Mouse (Mus musculus): ENCODE measurements around the gene St5. TPM values are rescaled to one million over a fixed set of nuclear protein-coding genes. Genes with fewer than 3 reads are reported as not detected.

Gene St5
- total RNA-seq, 1 experiment from 2014 or later = 11.9 TPM

- no peak for ATAC-seq (replicated peaks; ENCODE audit: insufficient number of reproducible peaks, low FRiP score, low TSS enrichment, poor library complexity, severe bottlenecking)
These were observed 48.5 kb downstream of the St5 start for GRCm38 (mm10) chr7:109654871-109655270.

GRCm38 (mm10) chr7:109648812-109649594 is 54.4 kb downstream of the St5 start:
- ATAC-seq (replicated peaks; ENCODE audit: insufficient number of reproducible peaks, low FRiP score, low TSS enrichment, poor library complexity, severe bottlenecking) = no peak

GRCm38 (mm10) chr7:109646574-109646973 is 56.8 kb downstream of the St5 start:
- ATAC-seq (replicated peaks; ENCODE audit: insufficient number of reproducible peaks, low FRiP score, low TSS enrichment, poor library complexity, severe bottlenecking) = no peak

- ATAC-seq (replicated peaks; ENCODE audit: insufficient number of reproducible peaks, low FRiP score, low TSS enrichment, poor library complexity, severe bottlenecking) = no peak
These were observed 60.0 kb downstream of the St5 start for GRCm38 (mm10) chr7:109643305-109643994.

GRCm38 (mm10) chr7:109641963-109642362 is 61.4 kb downstream of the St5 start:
- no peak for ATAC-seq (replicated peaks; ENCODE audit: insufficient number of reproducible peaks, low FRiP score, low TSS enrichment, poor library complexity, severe bottlenecking)

- ATAC-seq (replicated peaks; ENCODE audit: insufficient number of reproducible peaks, low FRiP score, low TSS enrichment, poor library complexity, severe bottlenecking) = no peak
These were observed 62.3 kb downstream of the St5 start for GRCm38 (mm10) chr7:109641102-109641501.

- ATAC-seq (replicated peaks; ENCODE audit: insufficient number of reproducible peaks, low FRiP score, low TSS enrichment, poor library complexity, severe bottlenecking) = no peak
These were observed 66.0 kb downstream of the St5 start for GRCm38 (mm10) chr7:109637391-109637790.

- ATAC-seq (replicated peaks; ENCODE audit: insufficient number of reproducible peaks, low FRiP score, low TSS enrichment, poor library complexity, severe bottlenecking) = no peak
These were observed 67.2 kb downstream of the St5 start for GRCm38 (mm10) chr7:109636086-109636792.

- no peak for ATAC-seq (replicated peaks; ENCODE audit: insufficient number of reproducible peaks, low FRiP score, low TSS enrichment, poor library complexity, severe bottlenecking)
These were observed 69.9 kb downstream of the St5 start for GRCm38 (mm10) chr7:109633404-109634085.

GRCm38 (mm10) chr7:109631330-109631729 is 72.1 kb downstream of the St5 start:
- no peak for ATAC-seq (replicated peaks; ENCODE audit: insufficient number of reproducible peaks, low FRiP score, low TSS enrichment, poor library complexity, severe bottlenecking)

- no peak for ATAC-seq (replicated peaks; ENCODE audit: insufficient number of reproducible peaks, low FRiP score, low TSS enrichment, poor library complexity, severe bottlenecking)
These were observed 73.3 kb downstream of the St5 start for GRCm38 (mm10) chr7:109629871-109630778.

- no peak for ATAC-seq (replicated peaks; ENCODE audit: insufficient number of reproducible peaks, low FRiP score, low TSS enrichment, poor library complexity, severe bottlenecking)
These were observed 74.3 kb downstream of the St5 start for GRCm38 (mm10) chr7:109628935-109629609.

GRCm38 (mm10) chr7:109627851-109628250 is 75.6 kb downstream of the St5 start:
- no peak for ATAC-seq (replicated peaks; ENCODE audit: insufficient number of reproducible peaks, low FRiP score, low TSS enrichment, poor library complexity, severe bottlenecking)

GRCm38 (mm10) chr7:109622234-109622838 is 81.1 kb downstream of the St5 start:
- no peak for ATAC-seq (replicated peaks; ENCODE audit: insufficient number of reproducible peaks, low FRiP score, low TSS enrichment, poor library complexity, severe bottlenecking)

GRCm38 (mm10) chr7:109620967-109621366 is 82.4 kb downstream of the St5 start:
- no peak for ATAC-seq (replicated peaks; ENCODE audit: insufficient number of reproducible peaks, low FRiP score, low TSS enrichment, poor library complexity, severe bottlenecking)

GRCm38 (mm10) chr7:109620288-109620687 is 83.1 kb downstream of the St5 start:
- no peak for ATAC-seq (replicated peaks; ENCODE audit: insufficient number of reproducible peaks, low FRiP score, low TSS enrichment, poor library complexity, severe bottlenecking)

- ATAC-seq (replicated peaks; ENCODE audit: insufficient number of reproducible peaks, low FRiP score, low TSS enrichment, poor library complexity, severe bottlenecking) = no peak; the same call in 1 of the 2 replicates
These were observed 84.7 kb downstream of the St5 start for GRCm38 (mm10) chr7:109618721-109619120.

Data from monocyte, adult 5-6 weeks (primary cell).